In the genomic region with DNA sequence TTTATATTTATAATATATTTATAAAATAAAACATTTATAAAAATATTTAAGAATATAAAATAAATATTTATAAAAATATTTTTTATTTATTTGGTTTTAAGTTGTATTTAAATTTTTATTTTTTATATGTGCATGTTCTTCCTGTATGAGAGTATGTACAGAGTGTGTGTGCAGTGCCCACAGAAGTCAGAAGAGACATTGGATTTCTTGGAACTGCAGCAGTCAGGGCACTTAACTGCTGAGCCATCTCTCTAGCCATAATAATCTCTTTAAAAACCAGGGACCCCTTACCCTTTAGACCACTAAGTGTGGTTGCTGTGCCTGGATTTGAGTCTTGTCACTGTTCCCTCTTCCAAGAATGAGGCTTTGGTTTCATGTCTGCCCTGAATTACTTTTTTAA, we compare ENCODE assay signal across 21 mouse cellular contexts.
DNase-seq lines count a peak whose midpoint lies in the region; ATAC-seq lines count a peak whose summit lies in the region.
"Had no signal": no experiment of that assay in that cellular context is flagged by ENCODE, and none has a peak within 500 bp of the region (broad histone marks: within the 10 kb centered on the region; RNA-seq: fewer than 3 reads in every experiment).

No protein-coding gene starts in this region.

- H3K9me3 ChIP-seq in forebrain, embryonic 13.5 days (replicated peaks), result no peaks in the 10 kb centered on the region
- H3K9me3 ChIP-seq in forebrain, embryonic 10.5 days, result no peaks in the 10 kb centered on the region
- H3K9me3 ChIP-seq in heart, embryonic 11.5 days (replicated peaks; ENCODE audit: control insufficient read depth, low read length), result no peaks in the 10 kb centered on the region
- H3K9me3 ChIP-seq in midbrain, embryonic 12.5 days, result no peaks in the 10 kb centered on the region
- no peaks in the 10 kb centered on the region for H3K9me3 ChIP-seq in midbrain, embryonic 14.5 days (ENCODE audit: control insufficient read depth, low read length)
- H3K9me3 ChIP-seq: G1E had no signal

- H3K4me2 ChIP-seq in forebrain, embryonic 13.5 days, result no peak overlapping the region
- no peak overlapping the region for H3K4me2 ChIP-seq in heart, embryonic 11.5 days
- H3K4me2 ChIP-seq in midbrain, embryonic 12.5 days (replicated peaks), result no peak overlapping the region
- H3K4me2 ChIP-seq in midbrain, embryonic 14.5 days (ENCODE audit: low read length), result no peak overlapping the region

- H3K4me3 ChIP-seq in forebrain, embryonic 13.5 days, result no peak overlapping the region
- H3K4me3 ChIP-seq in forebrain, embryonic 10.5 days, result no peak overlapping the region
- no peak overlapping the region for H3K4me3 ChIP-seq in heart, embryonic 11.5 days (ENCODE audit: low read depth, low read length)
- H3K4me3 ChIP-seq in midbrain, embryonic 12.5 days, result no peak overlapping the region
- no peak overlapping the region for H3K4me3 ChIP-seq in midbrain, embryonic 14.5 days (replicated peaks; ENCODE audit: low read depth, low read length)

- peak; percentile 57; the same call in 1 of the 2 replicates for ATAC-seq in forebrain, embryonic 13.5 days
- no peak for ATAC-seq in heart, embryonic 11.5 days (replicated peaks; ENCODE audit: insufficient number of reproducible peaks, low FRiP score, low TSS enrichment)
- ATAC-seq in midbrain, embryonic 12.5 days (ENCODE audit: low FRiP score, low read depth), result peak; percentile 50; the same call in 1 of the 2 replicates
- ATAC-seq in midbrain, embryonic 14.5 days (ENCODE audit: low FRiP score, low TSS enrichment), result no peak
- ATAC-seq: activated CD4-positive, CD25-positive, alpha-beta regulatory T cell, adult 4 months; CD4-positive, CD25-positive, alpha-beta regulatory T cell, adult 4 months; Patski had no signal

- H3K27ac ChIP-seq in forebrain, embryonic 13.5 days, result no peak overlapping the region
- no peak overlapping the region for H3K27ac ChIP-seq in forebrain, embryonic 10.5 days
- no peak overlapping the region for H3K27ac ChIP-seq in heart, embryonic 11.5 days (ENCODE audit: low read depth, low read length)
- no peak overlapping the region for H3K27ac ChIP-seq in midbrain, embryonic 12.5 days (replicated peaks)
- H3K27ac ChIP-seq in midbrain, embryonic 14.5 days (replicated peaks; ENCODE audit: low read depth, low read length), result no peak overlapping the region

- H3K4me1 ChIP-seq in forebrain, embryonic 13.5 days, result no peaks in the 10 kb centered on the region
- peaks cover 7% of the 10 kb centered on the region for H3K4me1 ChIP-seq in forebrain, embryonic 10.5 days
- no peaks in the 10 kb centered on the region for H3K4me1 ChIP-seq in heart, embryonic 11.5 days (ENCODE audit: control insufficient read depth, insufficient read depth, low read length)
- peaks cover 5% of the 10 kb centered on the region; the same call in 1 of the 2 replicates for H3K4me1 ChIP-seq in midbrain, embryonic 12.5 days
- H3K4me1 ChIP-seq in midbrain, embryonic 14.5 days (ENCODE audit: control insufficient read depth, insufficient read depth, low read length), result no peaks in the 10 kb centered on the region

- H3K9ac ChIP-seq in forebrain, embryonic 13.5 days, result no peak overlapping the region
- no peak overlapping the region for H3K9ac ChIP-seq in heart, embryonic 11.5 days (ENCODE audit: low read depth, low read length)
- no peak overlapping the region for H3K9ac ChIP-seq in midbrain, embryonic 12.5 days (replicated peaks)
- no peak overlapping the region for H3K9ac ChIP-seq in midbrain, embryonic 14.5 days (replicated peaks; ENCODE audit: low read length)

- DNase-seq in forebrain, embryonic 10.5 days (ENCODE audit: extremely low spot score, low spot score), result no peak
- DNase-seq in heart, adult 11 months, result peak; percentile 51
- DNase-seq in midbrain, embryonic 14.5 days, result no peak
- DNase-seq: adrenal gland, adult 2 months; adrenal gland, adult 8-10 months; adrenal gland, postnatal 10 days; adrenal gland, postnatal 14 days; adrenal gland, postnatal 25 days; adrenal gland, postnatal 36 days; B cell, adult 2 months; cerebellum, adult 11 months; cerebellum, adult 11-12 months; cerebellum, adult 18-20 months had no signal

- no peaks in the 10 kb centered on the region for H3K27me3 ChIP-seq in forebrain, embryonic 13.5 days
- no peaks in the 10 kb centered on the region for H3K27me3 ChIP-seq in forebrain, embryonic 10.5 days (ENCODE audit: poor library complexity, severe bottlenecking)
- H3K27me3 ChIP-seq in heart, embryonic 11.5 days (ENCODE audit: control insufficient read depth, insufficient read depth, low read length), result no peaks in the 10 kb centered on the region
- no peaks in the 10 kb centered on the region for H3K27me3 ChIP-seq in midbrain, embryonic 12.5 days
- no peaks in the 10 kb centered on the region for H3K27me3 ChIP-seq in midbrain, embryonic 14.5 days (ENCODE audit: control insufficient read depth, insufficient read depth, low read length)
- H3K27me3 ChIP-seq: CH12.LX, Patski had no signal

- no peaks in the 10 kb centered on the region for H3K36me3 ChIP-seq in forebrain, embryonic 13.5 days (ENCODE audit: poor library complexity, severe bottlenecking)
- H3K36me3 ChIP-seq in forebrain, embryonic 10.5 days (replicated peaks), result no peaks in the 10 kb centered on the region
- no peaks in the 10 kb centered on the region for H3K36me3 ChIP-seq in heart, embryonic 11.5 days (ENCODE audit: control insufficient read depth, insufficient read depth, low read length)
- H3K36me3 ChIP-seq in midbrain, embryonic 12.5 days, result no peaks in the 10 kb centered on the region
- no peaks in the 10 kb centered on the region for H3K36me3 ChIP-seq in midbrain, embryonic 14.5 days (ENCODE audit: control insufficient read depth, insufficient read depth, low read length)
- H3K36me3 ChIP-seq: G1E had no signal

Comparison
In these comparisons a context has a peak if more than half of its experiments do, and no peak if none do; other contexts are left out.
1. ATAC-seq: peak in forebrain, embryonic 13.5 days (single experiment) and midbrain, embryonic 12.5 days (single experiment); none in heart, embryonic 11.5 days (single experiment) and midbrain, embryonic 14.5 days (single experiment).